8 mouse cellular contexts compared by ENCODE assay signal in genomic region chrX:140505497-140506238, GRCm38 (mm10). TPM values are rescaled to one million over a fixed set of nuclear protein-coding genes. Genes with fewer than 3 reads are reported as not detected.
DNase-seq lines count a peak whose midpoint lies in the region; ATAC-seq lines count a peak whose summit lies in the region.

No protein-coding gene starts in this region.

- DNase-seq in ovary, adult 18-20 months (ENCODE audit: low spot score), result peak; percentile 52
- DNase-seq in ovary, postnatal 10 days (ENCODE audit: low spot score), result no peak
- DNase-seq in adrenal gland, adult 8-10 months, result peak; percentile 65
- DNase-seq in heart, adult 8-10 months (ENCODE audit: low spot score), result peak; percentile 90
- DNase-seq in kidney, postnatal 10 days, result peak; percentile 37
- peak; percentile 85 to 93 for DNase-seq in thymus, adult 18-20 months

- ATAC-seq in megakaryocyte-erythroid progenitor cell, adult 5-6 weeks (replicated peaks; ENCODE audit: low FRiP score, low TSS enrichment, poor library complexity, severe bottlenecking), result peak; percentile 85
- ATAC-seq in cerebellum, adult (ENCODE audit: insufficient number of reproducible peaks, low FRiP score, low TSS enrichment), result no peak

RNA-seq across cellular contexts. Expression of gene Prps1, which starts 49.3 kb away (rescaled TPM):
- total RNA-seq in adrenal gland, adult 8-10 months (2022), result 10 to 100 TPM; 18.5 to 32.8 (median 23.6) TPM
- 10 to 100 TPM; 24.4 to 32.6 (median 30.2) TPM for total RNA-seq in heart, adult 8-10 months (2022)
- 86.5 and 96.9 TPM in 2 replicates for total RNA-seq in megakaryocyte-erythroid progenitor cell, adult 5-6 weeks (2014; fragmentation: Nextera tagmentation)
- 98.2 and 101 TPM in 2 replicates for total RNA-seq in megakaryocyte-erythroid progenitor cell, adult 5-6 weeks (2017)
